Mouse (Mus musculus) ES-Bruce4 (cell line): ENCODE data around the gene Gba.

Experiments used
- CTCF ChIP-seq: IDR thresholded peaks from one replicate; pipeline ENCODE4 v1.8.1; 2011; ENCODE audit warnings: low read depth, low read length
- EP300 ChIP-seq: IDR thresholded peaks from 2 replicates; pipeline ENCODE4 v1.6.1; 2011; ENCODE audit warnings: low read depth, low read length; ENCODE audit not compliant: insufficient read depth

DNA sequence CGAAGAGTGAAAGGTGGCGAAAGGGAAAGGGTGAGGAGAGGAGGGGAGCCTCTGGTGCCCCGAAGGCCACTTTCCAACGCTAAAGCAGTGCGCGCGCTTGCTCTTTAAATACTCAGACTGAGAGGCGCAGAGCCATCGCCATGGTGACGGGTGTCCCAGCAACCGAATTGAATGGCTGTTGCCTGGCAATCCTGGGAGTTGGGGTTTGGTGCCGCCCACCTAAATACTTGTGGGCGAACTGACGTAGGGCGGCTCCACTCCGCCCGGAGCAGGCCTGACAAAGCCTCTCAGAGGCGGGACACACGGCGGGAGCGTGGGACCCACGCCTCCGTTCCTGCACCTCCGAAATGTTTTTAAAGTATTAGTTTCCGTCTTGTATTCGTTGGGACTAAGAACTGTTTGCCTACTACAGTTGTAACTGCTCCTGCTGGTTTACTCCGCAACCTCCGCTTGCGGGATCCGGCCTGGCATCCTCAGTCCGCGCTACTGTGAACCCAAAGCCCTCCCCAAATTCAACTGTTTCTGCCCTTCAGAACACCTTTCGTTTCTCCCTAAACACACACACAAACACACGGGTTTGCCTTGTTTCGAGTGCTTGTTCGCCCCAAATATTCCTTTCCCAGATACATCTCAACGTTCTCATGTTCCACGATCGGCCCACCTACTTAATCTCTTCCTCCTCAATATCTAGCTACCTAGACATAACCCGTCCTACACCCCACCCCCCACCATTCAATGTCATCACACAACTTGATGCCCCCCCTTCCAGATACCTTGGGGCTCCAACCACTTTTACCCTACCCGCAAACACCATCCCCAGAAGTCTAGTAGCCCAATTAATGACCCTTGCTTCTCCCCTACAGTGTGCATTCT lies 24.8 kb downstream of the Gba start:
- no peak for TF ChIP-seq EP300
- no peak for TF ChIP-seq CTCF
